7 mouse cellular contexts compared by ENCODE assay signal in genomic region chr6:65042491-65043171, GRCm38 (mm10). TPM values are rescaled to one million over a fixed set of nuclear protein-coding genes. Genes with fewer than 3 reads are reported as not detected.
A peak's percentile ranks its signal among the peaks of the same experiment; 100 is the strongest.
DNase-seq lines count a peak whose midpoint lies in the region; ATAC-seq and TF ChIP-seq lines count a peak whose summit lies in the region.

TSS of gene Smarcad1 (plus strand) at chr6:65042583.

- peak within 1 kb of the TSS; percentile 98 for H3K9ac ChIP-seq in intestine, postnatal 0 days (ENCODE audit: low read depth, low read length)
- peak within 1 kb of the TSS; percentile 96 for H3K9ac ChIP-seq in midbrain, embryonic 12.5 days (replicated peaks)

- peak; percentile 10; the same call in 1 of the 2 replicates for TF ChIP-seq CTCF in intestine, postnatal 0 days (IDR thresholded peaks at IDR 0.05; ENCODE audit: low read depth)
- TF ChIP-seq CTCF in small intestine, adult 2 months (IDR thresholded peaks at IDR 0.05; ENCODE audit: extremely low read depth, insufficient read length, insufficient replicate concordance, low read depth, low read length) = no peak

- peak within 1 kb of the TSS; percentile 86 for H3K4me3 ChIP-seq in embryonic facial prominence, embryonic 10.5 days
- H3K4me3 ChIP-seq in intestine, postnatal 0 days (ENCODE audit: low read depth, low read length) = peak within 1 kb of the TSS; percentile 81
- H3K4me3 ChIP-seq in midbrain, embryonic 12.5 days = peak within 1 kb of the TSS; percentile 76
- H3K4me3 ChIP-seq in small intestine, adult 2 months (ENCODE audit: low read depth, low read length) = peak within 1 kb of the TSS; percentile 97

- peak; percentile 91 for DNase-seq in adrenal gland, postnatal 10 days
- DNase-seq in embryonic facial prominence, embryonic 10.5 days (ENCODE audit: low spot score) = peak; percentile 92
- DNase-seq in gonadal fat pad, adult 2 months (ENCODE audit: low read depth) = peak; percentile 56
- peak; percentile 94 for DNase-seq in left cerebral cortex, postnatal 4 days

- peak within 1 kb of the TSS; percentile 100 for H3K27ac ChIP-seq in embryonic facial prominence, embryonic 10.5 days (replicated peaks)
- H3K27ac ChIP-seq in intestine, postnatal 0 days (ENCODE audit: low read depth, low read length) = peak within 1 kb of the TSS; percentile 95
- peak within 1 kb of the TSS; percentile 96 for H3K27ac ChIP-seq in midbrain, embryonic 12.5 days (replicated peaks)
- peak within 1 kb of the TSS; percentile 89 for H3K27ac ChIP-seq in small intestine, adult 2 months (ENCODE audit: insufficient read depth, low read depth, low read length)

- H3K36me3 ChIP-seq in embryonic facial prominence, embryonic 10.5 days (replicated peaks) = peaks cover 38% of the 10 kb centered on the region
- H3K36me3 ChIP-seq in intestine, postnatal 0 days (ENCODE audit: control insufficient read depth, insufficient read depth) = peaks cover 16% of the 10 kb centered on the region
- peaks cover 35% of the 10 kb centered on the region for H3K36me3 ChIP-seq in midbrain, embryonic 12.5 days
- peaks cover 6% of the 10 kb centered on the region; the same call in 1 of the 2 replicates for H3K36me3 ChIP-seq in small intestine, adult 2 months (ENCODE audit: control insufficient read depth, insufficient read depth, low read length)

- peak within 1 kb of the TSS; percentile 86 for H3K4me2 ChIP-seq in intestine, postnatal 0 days (replicated peaks; ENCODE audit: low read depth)
- peak within 1 kb of the TSS; percentile 73 for H3K4me2 ChIP-seq in midbrain, embryonic 12.5 days (replicated peaks)

- H3K4me1 ChIP-seq in embryonic facial prominence, embryonic 10.5 days = peaks cover 4% of the 10 kb centered on the region; the same call in 1 of the 2 replicates
- 0 out of 2 replicates have a peak, but pooled peaks cover 5% of the 10 kb centered on the region for H3K4me1 ChIP-seq in intestine, postnatal 0 days (replicated peaks; ENCODE audit: control insufficient read depth, insufficient read depth, low read length)
- H3K4me1 ChIP-seq in midbrain, embryonic 12.5 days = peaks cover 9% of the 10 kb centered on the region
- peaks cover 2% of the 10 kb centered on the region; the same call in 1 of the 2 replicates for H3K4me1 ChIP-seq in small intestine, adult 2 months (ENCODE audit: control insufficient read depth, insufficient read depth, insufficient read length, low read length)

- WGBS in embryonic facial prominence, embryonic 10.5 days = under 1% methylated on average over 81 of the region's 81 CpGs
- WGBS in intestine, postnatal 0 days = under 1% methylated on average over 81 of the region's 81 CpGs
- under 1% methylated on average over 80 of the region's 81 CpGs for WGBS in midbrain, embryonic 12.5 days
- WGBS in small intestine, adult 2 months = under 1% methylated on average over 81 of the region's 81 CpGs

- intact Hi-C loops in left cerebral cortex, postnatal 4 days (cut with DNase I) = no loop called here

- no peaks in the 10 kb centered on the region for H3K27me3 ChIP-seq in embryonic facial prominence, embryonic 10.5 days (replicated peaks; ENCODE audit: low read depth, poor library complexity, severe bottlenecking)
- no peaks in the 10 kb centered on the region for H3K27me3 ChIP-seq in intestine, postnatal 0 days (replicated peaks; ENCODE audit: control insufficient read depth, insufficient read depth, low read length)
- no peaks in the 10 kb centered on the region for H3K27me3 ChIP-seq in midbrain, embryonic 12.5 days
- no peaks in the 10 kb centered on the region for H3K27me3 ChIP-seq in small intestine, adult 2 months (ENCODE audit: control insufficient read depth, insufficient read depth, low read length)

- peak; percentile 98 for ATAC-seq in intestine, postnatal 0 days
- ATAC-seq in midbrain, embryonic 12.5 days (ENCODE audit: low FRiP score, low read depth) = peak; percentile 95

- no peaks in the 10 kb centered on the region for H3K9me3 ChIP-seq in embryonic facial prominence, embryonic 10.5 days
- H3K9me3 ChIP-seq in intestine, postnatal 0 days (ENCODE audit: control insufficient read depth) = no peaks in the 10 kb centered on the region
- H3K9me3 ChIP-seq in midbrain, embryonic 12.5 days = no peaks in the 10 kb centered on the region

- TF ChIP-seq POLR2A in small intestine, adult 2 months (IDR thresholded peaks at IDR 0.05; ENCODE audit: low read depth, low read length) = no peak

RNA-seq across cellular contexts. Expression of gene Smarcad1, which starts in this region (rescaled TPM):
- 10 to 100 TPM; 30.5 to 42.8 TPM for total RNA-seq in adrenal gland, postnatal 10 days (2021)
- 112 and 122 TPM in 2 replicates for polyA plus RNA-seq in embryonic facial prominence, embryonic 10.5 days (2016; fragmentation: Nextera tagmentation; extraction: Ambion mirVana)
- 15.6 and 17.6 TPM in 2 replicates for polyA plus RNA-seq in gonadal fat pad, adult 2 months (2012; rRNA removed)
- 30.9 and 32.4 TPM in 2 replicates for polyA plus RNA-seq in intestine, postnatal 0 days (2015; fragmentation: Nextera tagmentation; extraction: Ambion mirVana)
- 10 to 100 TPM; 64.5 to 71.6 TPM for total RNA-seq in left cerebral cortex, postnatal 4 days (2021)
- 140 and 148 TPM in 2 replicates for polyA plus RNA-seq in midbrain, embryonic 12.5 days (2016; fragmentation: Nextera tagmentation; extraction: Ambion mirVana)
- polyA plus RNA-seq in small intestine, adult 2 months (2012; rRNA removed) = 1.8 and 3.9 TPM in 2 replicates

Comparison
In these comparisons a context has a peak if more than half of its experiments do, and no peak if none do; other contexts are left out.
1. Peak in every context shown above with its lines: DNase-seq, ATAC-seq, H3K4me3 ChIP-seq and H3K27ac ChIP-seq.